Mouse (Mus musculus) liver, embryonic 11.5 days (tissue): ENCODE data around the gene Lims1. TPM values are rescaled to one million over a fixed set of nuclear protein-coding genes. Genes with fewer than 3 reads are reported as not detected.
A peak's percentile ranks its signal among the peaks of the same experiment; 100 is the strongest.

Experiments used
- ATAC-seq: fragments of 200-750 bp; cut with Nextera tagmentation; replicated peaks from 2 replicates; pipeline ENCODE4 v1.8.0; 2017; ENCODE audit warnings: moderate number of reproducible peaks, mild to moderate bottlenecking, moderate TSS enrichment, moderate library complexity; ENCODE audit not compliant: low FRiP score
- DNase-seq: peaks from one replicate; pipeline ENCODE4 v3.0.0-alpha.2; 2017; ENCODE audit warnings: low spot score
- H3K27ac ChIP-seq: fragments of 300-500 bp; sonication (generic); 2 replicates; pipeline ENCODE4 v1.5.1; 2014; ENCODE audit warnings: mild to moderate bottlenecking, low read depth, low read length, control low read depth
- H3K27me3 ChIP-seq: fragments of 300-500 bp; sonication (generic); replicated peaks from 2 replicates; pipeline ENCODE4 v1.6.1; 2014; ENCODE audit warnings: low read length, mixed read lengths; ENCODE audit not compliant: control insufficient read depth, insufficient read depth
- H3K36me3 ChIP-seq: fragments of 300-500 bp; sonication (generic); 2 replicates; pipeline ENCODE4 v1.6.1; 2014; ENCODE audit warnings: mild to moderate bottlenecking, low read length, moderate library complexity, mixed read lengths; ENCODE audit not compliant: control insufficient read depth, insufficient read depth
- H3K4me1 ChIP-seq: fragments of 300-500 bp; sonication (generic); replicated peaks from 2 replicates; pipeline ENCODE4 v1.6.1; 2014; ENCODE audit warnings: low read length, mixed read lengths; ENCODE audit not compliant: control insufficient read depth, insufficient read depth
- H3K4me2 ChIP-seq: fragments of 300-500 bp; sonication (generic); 2 replicates; pipeline ENCODE4 v1.6.1; 2014; ENCODE audit warnings: mild to moderate bottlenecking, control low read depth, moderate library complexity
- H3K4me3 ChIP-seq: fragments of 300-500 bp; sonication (generic); 2 replicates; pipeline ENCODE4 v1.5.1; 2014; ENCODE audit warnings: low read depth, low read length, control low read depth
- H3K9ac ChIP-seq: fragments of 300-500 bp; sonication (generic); 2 replicates; pipeline ENCODE4 v1.6.1; 2014; ENCODE audit warnings: low read depth, low read length, control low read depth
- H3K9me3 ChIP-seq: fragments of 300-500 bp; sonication (generic); 2 replicates; pipeline ENCODE4 v1.6.1; 2016; ENCODE audit warnings: low read length, inconsistent platforms, mixed read lengths; ENCODE audit not compliant: control insufficient read depth
- WGBS: fragments of 180-500 bp; shearing (Covaris S2); extraction: QIAGEN DNeasy Blood & Tissue Kit; methylation state at CpG from one replicate; pipeline ENCODE4 v1.1.7; 2014; 5-methylcytosine and 5-hydroxymethylcytosine counted together
- polyA plus RNA-seq: library from polyadenylated mRNA; unstranded; fragments of >200 nt; fragmentation: Nextera tagmentation; extraction: Ambion mirVana; gene quantifications from 2 replicates; pipeline ENCODE4 v1.2.1, GENCODE M21; 2014

Lims1 gene
- polyA plus RNA-seq, 1 experiment from 2014 or later, result 110 TPM

GRCm38 (mm10) chr10:58382621-58383101 is 59.4 kb downstream of the Lims1 start:
- Histone ChIP-seq H3K4me3 (no peak overlapping the region), H3K9me3 (no peaks in the 10 kb centered on the region), H3K36me3 (no peaks in the 10 kb centered on the region), H3K27ac (peak overlapping the region; percentile 53; the same call in 1 of the 2 replicates), H3K4me2 (no peak overlapping the region; the same call in 1 of the 2 replicates), H3K4me1 (peaks cover 23% of the 10 kb centered on the region), H3K27me3 (no peaks in the 10 kb centered on the region), H3K9ac (no peak overlapping the region)
- DNase-seq (no peak), ATAC-seq (peak; percentile 35; the same call in 1 of the 2 replicates)
- WGBS, result 27% methylated on average over 3 of the region's 3 CpGs

- Histone ChIP-seq H3K27ac (peak overlapping the region; percentile 53; the same call in 1 of the 2 replicates), H3K4me1 (peaks cover 23% of the 10 kb centered on the region), H3K4me3 (no peak overlapping the region), H3K27me3 (no peaks in the 10 kb centered on the region), H3K36me3 (no peaks in the 10 kb centered on the region), H3K9me3 (no peaks in the 10 kb centered on the region), H3K9ac (no peak overlapping the region), H3K4me2 (no peak overlapping the region; the same call in 1 of the 2 replicates)
- ATAC-seq (no peak), DNase-seq (no peak)
- WGBS, result 43% methylated on average over 3 of the region's 3 CpGs
Observed at GRCm38 (mm10) chr10:58383282-58383681, 60.0 kb downstream of the Lims1 start.

GRCm38 (mm10) chr10:58383761-58384160 is 60.5 kb downstream of the Lims1 start:
- no peak overlapping the region for H3K4me2 ChIP-seq
- DNase-seq, result no peak

GRCm38 (mm10) chr10:58385629-58386028 is 62.4 kb downstream of the Lims1 start:
- Histone ChIP-seq H3K4me1 (peaks cover 19% of the 10 kb centered on the region), H3K9me3 (no peaks in the 10 kb centered on the region), H3K4me2 (no peak overlapping the region), H3K27ac (no peak overlapping the region), H3K9ac (no peak overlapping the region), H3K27me3 (no peaks in the 10 kb centered on the region), H3K4me3 (no peak overlapping the region), H3K36me3 (no peaks in the 10 kb centered on the region)
- WGBS, result 90% methylated on average over 5 of the region's 5 CpGs
- DNase-seq (no peak), ATAC-seq (no peak)

More at GRCm38 (mm10) chr10:58383761-58384160, 60.5 kb downstream of the Lims1 start:
- H3K36me3 ChIP-seq, result no peaks in the 10 kb centered on the region
- H3K4me1 ChIP-seq, result peaks cover 23% of the 10 kb centered on the region
- ATAC-seq, result no peak
- H3K27me3 ChIP-seq, result no peaks in the 10 kb centered on the region
- no peaks in the 10 kb centered on the region for H3K9me3 ChIP-seq
- no peak overlapping the region for H3K4me3 ChIP-seq
- H3K27ac ChIP-seq, result no peak overlapping the region
- H3K9ac ChIP-seq, result no peak overlapping the region
- 78% methylated on average over 2 of the region's 2 CpGs for WGBS

- H3K4me1 ChIP-seq, result peaks cover 24% of the 10 kb centered on the region
Observed at GRCm38 (mm10) chr10:58386997-58387396, 63.7 kb downstream of the Lims1 start.

GRCm38 (mm10) chr10:58388648-58389047 is 65.4 kb downstream of the Lims1 start:
- no peak overlapping the region for H3K9ac ChIP-seq
- H3K9me3 ChIP-seq, result no peaks in the 10 kb centered on the region
- no peak for DNase-seq
- H3K27me3 ChIP-seq, result no peaks in the 10 kb centered on the region
- no peak for ATAC-seq
- peaks cover 28% of the 10 kb centered on the region for H3K4me1 ChIP-seq
- no peak overlapping the region for H3K27ac ChIP-seq
- WGBS, result 77% methylated on average over 3 of the region's 3 CpGs
- H3K4me3 ChIP-seq, result no peak overlapping the region
- H3K4me2 ChIP-seq, result no peak overlapping the region
- H3K36me3 ChIP-seq, result no peaks in the 10 kb centered on the region

More at GRCm38 (mm10) chr10:58386997-58387396, 63.7 kb downstream of the Lims1 start:
- DNase-seq (no peak), ATAC-seq (no peak)
- whole genome bisulfite sequencing, result 93% methylated on average over 3 of the region's 3 CpGs
- no peaks in the 10 kb centered on the region for H3K36me3 ChIP-seq
- no peaks in the 10 kb centered on the region for H3K9me3 ChIP-seq
- no peaks in the 10 kb centered on the region for H3K27me3 ChIP-seq
- no peak overlapping the region for H3K4me2 ChIP-seq
- no peak overlapping the region for H3K9ac ChIP-seq
- no peak overlapping the region for H3K27ac ChIP-seq
- no peak overlapping the region for H3K4me3 ChIP-seq

GRCm38 (mm10) chr10:58389151-58389550 is 65.9 kb downstream of the Lims1 start:
- Histone ChIP-seq H3K4me3 (no peak overlapping the region), H3K27me3 (no peaks in the 10 kb centered on the region), H3K27ac (no peak overlapping the region), H3K4me1 (peaks cover 33% of the 10 kb centered on the region), H3K9ac (no peak overlapping the region), H3K4me2 (no peak overlapping the region), H3K36me3 (no peaks in the 10 kb centered on the region), H3K9me3 (no peaks in the 10 kb centered on the region)
- DNase-seq (no peak), ATAC-seq (no peak)
- 71% methylated on average over 3 of the region's 3 CpGs for WGBS

- no peak for DNase-seq
- Histone ChIP-seq H3K4me3 (no peak overlapping the region), H3K4me1 (peaks cover 30% of the 10 kb centered on the region), H3K36me3 (no peaks in the 10 kb centered on the region), H3K9me3 (no peaks in the 10 kb centered on the region), H3K27ac (no peak overlapping the region), H3K9ac (no peak overlapping the region), H3K4me2 (no peak overlapping the region), H3K27me3 (no peaks in the 10 kb centered on the region)
- no peak for ATAC-seq
- 43% methylated on average over 4 of the region's 4 CpGs for WGBS
Observed at GRCm38 (mm10) chr10:58392435-58392834, 69.2 kb downstream of the Lims1 start.
